Mouse (Mus musculus): ENCODE measurements around the gene Pcmt1.

Pcmt1 gene

GRCm38 (mm10) chr10:7589592-7590233 is 91.2 kb downstream of the Pcmt1 start, which contains the start of gene Lrp11:
Gene Lrp11, plus strand, starts transcription at chr10:7589800.
- DNase-seq (ENCODE audit: low read depth, low spot score): peak; percentile 59

DNA sequence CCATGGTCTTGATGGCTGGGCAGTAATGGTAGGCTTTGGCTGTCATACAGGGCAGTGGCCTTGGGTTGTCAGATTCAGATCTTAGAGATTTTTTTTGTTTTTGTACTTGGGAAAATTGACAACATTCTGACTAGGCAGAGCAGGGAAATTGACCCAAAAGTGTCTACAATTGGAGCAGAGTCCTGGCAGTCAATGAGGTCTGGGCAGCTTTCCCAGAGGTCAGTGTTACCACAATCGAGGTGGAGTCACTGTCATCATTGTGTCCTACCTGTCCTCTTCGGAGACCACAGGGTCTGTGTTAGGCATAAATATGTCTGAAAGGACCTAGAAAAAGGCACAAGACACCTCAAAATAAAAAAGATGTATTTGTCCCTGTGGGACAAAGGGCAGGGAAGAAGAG is 94.2 kb downstream of the Pcmt1 start:
- no peak for DNase-seq (ENCODE audit: low read depth, low spot score)

GRCm38 (mm10) chr10:7582891-7583557 is 97.9 kb downstream of the Pcmt1 start:
- DNase-seq (ENCODE audit: low read depth, low spot score): no peak

GRCm38 (mm10) chr10:7582157-7582890 is 98.6 kb downstream of the Pcmt1 start:
- DNase-seq (ENCODE audit: low read depth, low spot score): no peak

DNA sequence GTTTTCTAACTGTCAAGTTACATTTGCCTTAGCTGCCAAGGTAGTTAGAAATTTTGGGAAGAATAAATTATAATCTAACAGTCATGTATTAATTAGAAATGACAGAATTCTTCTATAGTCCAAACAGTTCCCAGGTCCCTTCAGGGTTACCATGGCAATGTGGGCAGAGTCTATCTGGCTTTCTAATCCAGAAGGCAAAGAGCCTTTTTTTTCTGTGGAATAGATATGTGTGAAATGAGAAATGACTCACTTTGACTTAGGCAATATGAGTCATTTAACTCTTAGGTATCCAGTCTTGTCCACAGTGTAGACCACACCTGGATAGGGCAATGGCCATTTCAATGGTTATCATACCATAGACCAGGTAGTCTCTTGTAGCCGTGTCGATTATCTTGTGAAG is 99.5 kb downstream of the Pcmt1 start:
- no peak for DNase-seq (ENCODE audit: low read depth, low spot score)

Data from c-Kit-negative CD71-positive TER-119-positive erythroid progenitor cells, embryonic 14.5 days (primary cell).